Mouse (Mus musculus) embryonic fibroblast, embryonic 13.5 days (primary cell): ENCODE data around the gene Tcea3.

ENCODE experiments used
- CTCF ChIP-seq: IDR thresholded peaks from 2 replicates; pipeline ENCODE4 v1.5.1; 2011; ENCODE audit warnings: mild to moderate bottlenecking, control low read depth, low read length, moderate library complexity, borderline replicate concordance; ENCODE audit not compliant: insufficient read depth
- POLR2A ChIP-seq: IDR thresholded peaks from 2 replicates; pipeline ENCODE4 v1.6.1; 2011; ENCODE audit warnings: low read depth, mild to moderate bottlenecking, control low read depth, low read length, moderate library complexity

GRCm38 (mm10) chr4:136198846-136199245 is 48.7 kb upstream of the Tcea3 start:
- TF ChIP-seq CTCF (no peak), POLR2A (no peak)
